Mouse (Mus musculus): Measurements from ENCODE around the gene Fignl2. TPM values are rescaled to one million over a fixed set of nuclear protein-coding genes. Genes with fewer than 3 reads are reported as not detected.

Gene Fignl2
- total RNA-seq, 1 experiment from 2014 or later: 0.12 TPM

DNA sequence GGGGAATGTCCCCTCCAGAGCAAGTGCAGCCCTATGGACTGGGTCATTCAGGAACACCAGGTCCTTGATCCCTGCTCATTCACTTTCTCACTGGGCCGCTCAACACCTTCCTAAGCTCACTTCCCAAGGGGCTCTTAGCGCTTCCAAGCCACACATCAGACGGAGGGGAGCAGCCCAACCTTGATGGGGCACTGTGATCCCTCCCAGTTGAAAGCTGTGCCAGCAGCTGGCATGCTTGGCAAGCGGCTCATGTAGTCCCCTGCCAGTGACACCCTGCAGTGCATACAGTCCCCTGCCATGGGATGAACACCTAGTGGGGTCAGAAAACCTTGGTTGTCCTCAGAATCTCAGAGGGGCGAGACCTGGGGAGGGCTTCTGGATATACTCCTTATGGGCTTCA lies 4.3 kb downstream of the Fignl2 start:
- no peak for ATAC-seq (ENCODE audit: extremely low read depth, insufficient number of reproducible peaks, low FRiP score, poor library complexity, severe bottlenecking)

DNA sequence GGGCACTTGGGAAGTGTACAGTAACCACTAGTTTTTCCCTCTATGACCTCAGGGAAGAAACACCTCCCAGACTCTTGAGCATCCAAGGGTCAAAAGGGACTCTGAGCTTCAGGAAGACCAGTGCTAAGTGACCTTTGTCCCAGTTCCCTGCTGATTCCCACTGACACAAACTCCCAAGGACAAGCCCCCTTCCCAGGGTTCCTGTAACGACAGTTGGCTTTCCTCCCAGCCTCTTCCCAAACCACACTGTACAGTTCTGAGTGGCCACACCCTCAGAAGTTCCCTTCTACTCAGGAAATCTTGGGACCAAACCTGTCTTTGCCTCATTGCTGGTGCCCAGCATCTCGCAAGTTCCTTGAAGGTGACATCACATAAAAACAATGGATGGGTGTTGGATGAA lies 5.6 kb downstream of the Fignl2 start:
- ATAC-seq (ENCODE audit: extremely low read depth, insufficient number of reproducible peaks, low FRiP score, poor library complexity, severe bottlenecking): no peak

DNA sequence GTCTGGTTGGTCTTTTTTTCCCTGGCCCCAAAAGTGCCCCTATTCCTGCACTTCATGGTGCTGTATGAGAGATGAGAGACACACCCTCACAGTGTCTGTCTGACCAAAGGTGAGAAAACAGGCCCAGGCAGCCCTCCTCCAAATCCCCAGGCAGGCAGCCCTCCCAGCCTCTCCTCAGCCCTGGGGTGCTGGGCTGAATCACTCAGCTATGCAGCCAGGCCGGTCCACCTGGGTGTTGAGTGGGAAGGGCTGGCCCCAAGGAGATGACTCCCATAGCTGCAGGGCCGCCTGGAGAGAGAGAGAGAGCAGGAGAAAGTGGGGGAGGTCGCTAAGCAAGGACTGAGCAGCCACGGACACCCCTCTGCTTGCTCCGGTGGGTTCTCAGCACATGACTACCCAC lies 7.6 kb downstream of the Fignl2 start:
- ATAC-seq (ENCODE audit: extremely low read depth, insufficient number of reproducible peaks, low FRiP score, poor library complexity, severe bottlenecking): no peak

DNA sequence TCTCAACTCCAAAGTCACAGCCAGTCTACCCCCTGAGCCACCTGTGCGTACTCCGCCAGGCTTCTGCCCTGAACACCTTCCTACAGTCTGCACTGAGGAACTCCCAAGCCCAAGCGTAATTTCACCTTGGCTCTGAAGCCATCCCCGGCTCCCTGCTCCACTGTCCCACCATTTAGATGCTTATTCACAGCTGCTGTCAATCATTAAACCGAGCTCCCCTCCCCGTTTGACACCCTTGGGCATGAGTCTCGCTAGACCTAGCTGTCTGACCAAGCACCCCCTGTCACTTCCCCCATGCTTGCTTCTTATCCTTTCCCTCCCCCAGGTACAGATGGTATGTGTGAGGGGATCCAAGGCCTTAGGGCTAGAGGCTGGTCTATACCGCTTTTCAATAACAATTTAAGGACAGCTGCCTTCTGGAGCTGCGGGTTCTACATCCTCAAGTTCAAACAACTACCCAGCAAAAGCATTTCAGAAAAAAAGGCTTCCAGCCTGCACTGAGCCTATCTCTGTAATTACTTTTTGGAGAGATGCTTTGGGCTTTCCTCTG lies 8.7 kb downstream of the Fignl2 start:
- no peak for ATAC-seq (ENCODE audit: extremely low read depth, insufficient number of reproducible peaks, low FRiP score, poor library complexity, severe bottlenecking)

DNA sequence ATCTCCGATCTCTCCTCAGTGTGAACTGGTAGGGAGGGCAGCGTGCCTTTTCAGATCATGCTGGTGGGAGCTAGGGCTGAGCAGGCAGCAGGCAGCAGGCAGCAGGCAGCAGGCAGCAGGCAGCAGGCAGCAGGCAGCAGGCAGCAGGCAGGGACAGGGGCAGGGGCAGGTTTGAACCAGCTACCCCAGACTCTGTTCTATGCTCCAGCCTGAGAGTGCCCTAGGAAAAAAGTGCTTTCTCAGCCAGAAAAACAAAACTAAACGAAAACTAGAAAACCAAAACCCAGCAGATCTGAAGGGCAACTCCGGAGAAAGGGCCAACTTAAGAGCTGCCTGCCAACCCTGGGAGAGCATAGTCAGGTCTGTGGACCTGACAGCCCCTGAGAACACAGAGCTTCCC lies 9.7 kb downstream of the Fignl2 start:
- no peak for ATAC-seq (ENCODE audit: extremely low read depth, insufficient number of reproducible peaks, low FRiP score, poor library complexity, severe bottlenecking)

DNA sequence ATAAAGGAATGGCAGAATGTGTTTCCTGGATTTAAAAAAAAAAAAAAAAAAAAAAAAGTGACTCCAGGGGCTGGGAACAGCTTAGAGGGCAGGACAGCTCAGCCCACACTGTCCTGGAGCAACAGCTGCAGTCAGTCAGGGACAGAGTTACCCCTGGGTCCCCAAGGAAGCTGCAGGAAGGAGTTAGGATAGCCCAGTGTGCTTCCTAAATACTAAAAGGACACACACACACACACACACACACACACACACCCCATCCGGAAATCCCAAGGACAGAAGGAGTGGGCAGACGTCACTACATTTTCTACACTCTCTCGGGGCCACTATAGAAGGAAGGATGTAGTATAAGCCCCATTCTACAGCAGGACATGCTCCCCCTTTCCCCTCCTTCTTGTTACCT lies 10.3 kb downstream of the Fignl2 start:
- ATAC-seq (ENCODE audit: extremely low read depth, insufficient number of reproducible peaks, low FRiP score, poor library complexity, severe bottlenecking): no peak

DNA sequence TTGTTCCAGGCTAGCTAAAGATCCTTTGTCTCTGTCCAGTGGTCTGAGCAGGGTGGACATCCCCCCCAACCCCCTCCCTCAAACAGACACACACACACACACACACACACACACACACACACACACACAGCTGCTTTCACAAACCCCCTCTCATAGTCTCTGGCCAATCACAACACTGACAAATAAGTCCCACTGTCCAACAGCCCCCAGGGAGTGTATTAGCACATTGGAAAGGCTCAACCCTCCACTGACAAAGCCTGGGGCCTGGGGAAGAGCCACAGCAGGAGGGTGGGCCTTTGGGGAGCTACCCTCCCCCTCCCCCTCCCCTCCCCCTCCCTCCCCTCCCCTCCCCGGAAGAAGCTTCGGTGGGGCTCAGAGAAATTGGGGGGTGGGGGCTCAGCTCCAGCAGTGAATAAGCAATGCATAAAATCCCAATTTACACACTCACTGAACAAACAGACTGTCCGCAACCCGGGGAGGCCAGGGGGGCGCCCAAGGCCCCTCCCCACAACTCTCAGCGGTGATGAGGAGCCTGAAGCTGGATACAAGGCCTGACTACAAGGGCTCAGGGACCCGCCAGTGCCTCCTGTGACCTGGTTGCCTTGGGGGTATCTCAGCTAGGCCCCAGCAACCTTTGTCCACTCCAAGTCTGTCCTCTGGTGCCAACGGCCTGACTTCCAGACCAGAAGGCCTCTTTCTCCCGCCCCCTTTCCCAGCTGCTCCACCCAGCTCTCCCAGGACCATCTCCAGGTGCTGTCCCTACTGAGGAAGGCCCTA lies 11.3 kb downstream of the Fignl2 start:
- no peak for ATAC-seq (ENCODE audit: extremely low read depth, insufficient number of reproducible peaks, low FRiP score, poor library complexity, severe bottlenecking)

DNA sequence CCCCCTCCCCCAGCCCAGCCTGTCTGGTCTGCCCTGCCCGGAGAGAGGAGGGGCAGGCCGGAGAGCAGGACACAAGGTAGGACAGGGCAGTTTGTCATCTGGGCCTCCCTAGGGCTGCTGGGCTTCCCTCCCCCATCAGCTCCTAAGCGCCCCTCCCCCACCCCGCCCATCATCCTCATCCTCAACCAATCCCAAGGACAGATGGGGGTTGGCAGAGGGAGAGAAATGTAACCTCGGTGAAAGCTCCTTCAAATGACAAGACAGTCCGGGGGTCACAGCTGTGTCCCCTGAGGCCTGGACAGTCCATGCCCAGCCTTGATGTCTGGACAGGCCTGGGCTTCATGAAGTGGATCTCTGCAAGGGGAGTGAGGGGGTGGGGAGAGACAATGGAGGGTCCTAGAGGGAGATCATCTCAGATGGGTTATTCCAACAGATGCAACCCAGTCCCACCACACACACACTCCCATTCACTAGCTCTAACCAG lies 12.0 kb downstream of the Fignl2 start:
- no peak for ATAC-seq (ENCODE audit: extremely low read depth, insufficient number of reproducible peaks, low FRiP score, poor library complexity, severe bottlenecking)

DNA sequence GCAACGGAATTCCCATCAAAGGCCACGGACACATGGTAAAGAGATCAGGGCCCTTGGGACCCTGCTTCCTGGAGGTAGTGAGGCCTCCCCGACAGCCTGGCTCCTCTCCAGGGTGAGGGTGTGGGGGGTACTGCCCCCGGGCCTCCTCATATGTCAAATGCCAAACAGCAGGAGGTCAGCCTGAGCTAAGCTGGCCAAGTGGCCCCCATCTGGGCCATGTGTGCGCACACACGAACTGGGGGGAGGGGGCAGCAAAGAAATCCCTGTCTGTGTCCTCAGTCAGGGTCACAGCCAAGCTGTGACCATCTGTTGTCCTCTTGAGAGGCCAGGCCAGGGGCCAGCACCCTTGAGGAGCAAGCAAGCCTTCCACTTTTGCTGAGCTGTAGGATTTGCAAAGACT lies 13.3 kb downstream of the Fignl2 start:
- no peak for ATAC-seq (ENCODE audit: extremely low read depth, insufficient number of reproducible peaks, low FRiP score, poor library complexity, severe bottlenecking)

DNA sequence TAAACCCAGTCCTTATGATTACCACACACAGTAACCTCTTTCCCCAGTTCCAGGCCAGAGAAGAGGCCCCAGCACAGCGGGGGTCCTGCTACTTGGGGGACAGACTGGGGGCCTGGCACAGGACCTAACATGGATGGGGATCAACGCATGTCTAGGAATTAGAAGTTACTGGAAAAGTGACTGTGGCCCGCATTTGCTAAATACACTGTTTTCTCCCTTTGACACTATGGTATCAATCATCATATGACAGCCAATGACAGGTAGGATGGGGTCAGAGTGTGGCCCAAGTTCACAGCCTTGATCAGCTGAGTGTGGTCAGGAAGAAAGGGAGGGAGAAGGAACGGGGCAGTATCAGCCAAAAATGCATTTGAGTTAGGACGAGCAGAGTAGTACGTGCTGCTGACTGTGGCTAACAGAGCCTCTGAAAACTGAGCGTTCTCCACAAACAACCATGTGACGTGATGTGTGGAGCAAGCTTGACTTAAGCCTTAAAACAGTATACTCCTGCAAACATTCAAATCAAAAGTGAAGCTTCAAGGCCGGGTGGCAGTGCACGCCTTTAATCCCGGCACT lies 18.0 kb downstream of the Fignl2 start:
- ATAC-seq (ENCODE audit: extremely low read depth, insufficient number of reproducible peaks, low FRiP score, poor library complexity, severe bottlenecking): no peak

DNA sequence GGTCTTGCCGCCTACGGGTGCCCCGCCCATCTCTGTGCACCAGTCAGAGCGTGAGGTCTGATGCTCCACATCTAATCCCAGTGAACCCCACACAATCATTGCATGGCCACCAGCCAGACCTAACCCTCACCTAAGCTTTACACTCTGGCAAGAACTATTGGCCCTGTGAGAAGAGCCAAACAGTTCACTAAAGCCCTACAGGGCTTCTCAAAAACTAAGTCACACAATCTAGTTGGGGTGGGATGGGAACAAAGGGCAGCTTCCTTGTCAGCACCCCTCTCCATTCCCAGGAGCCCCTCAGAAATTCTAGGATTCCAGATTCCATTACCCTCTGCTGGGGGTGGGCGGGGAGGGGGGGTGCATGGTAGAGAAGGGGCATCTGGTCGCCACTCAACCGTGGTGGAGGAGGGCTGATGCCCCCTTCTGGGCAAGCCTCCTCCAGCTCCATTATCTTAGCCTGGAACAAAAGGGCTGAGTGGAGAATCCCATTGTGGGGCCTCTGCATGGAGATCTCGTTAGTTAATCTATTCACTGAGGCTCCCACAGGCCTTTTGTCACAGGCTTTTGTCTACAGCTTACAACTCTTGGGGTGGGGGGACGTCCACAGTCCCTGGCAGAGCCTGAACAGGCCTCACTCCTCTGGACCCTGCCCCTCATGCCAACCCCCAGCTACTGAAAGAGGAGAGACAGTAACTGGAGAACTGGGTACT lies 18.6 kb downstream of the Fignl2 start:
- no peak for ATAC-seq (ENCODE audit: extremely low read depth, insufficient number of reproducible peaks, low FRiP score, poor library complexity, severe bottlenecking)

DNA sequence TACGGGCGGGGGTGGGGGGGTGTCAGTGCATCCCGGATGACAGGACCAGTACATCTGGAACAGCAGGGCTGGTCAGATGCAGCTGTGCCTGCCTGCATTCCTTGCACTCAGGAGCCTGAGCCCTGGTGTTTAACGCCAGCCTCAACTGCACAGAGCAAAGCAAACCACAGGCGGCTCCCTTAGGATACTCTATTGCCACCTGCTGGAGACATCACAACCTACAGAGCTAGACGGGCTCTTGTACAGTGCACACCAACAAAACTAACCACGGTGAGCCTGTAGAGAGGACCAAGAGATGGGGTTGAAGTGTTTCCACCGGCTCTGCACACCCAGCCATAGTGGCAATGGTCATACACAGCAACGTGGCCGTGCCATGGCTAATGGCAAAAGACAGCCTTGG lies 22.1 kb downstream of the Fignl2 start:
- ATAC-seq (ENCODE audit: extremely low read depth, insufficient number of reproducible peaks, low FRiP score, poor library complexity, severe bottlenecking): no peak

DNA sequence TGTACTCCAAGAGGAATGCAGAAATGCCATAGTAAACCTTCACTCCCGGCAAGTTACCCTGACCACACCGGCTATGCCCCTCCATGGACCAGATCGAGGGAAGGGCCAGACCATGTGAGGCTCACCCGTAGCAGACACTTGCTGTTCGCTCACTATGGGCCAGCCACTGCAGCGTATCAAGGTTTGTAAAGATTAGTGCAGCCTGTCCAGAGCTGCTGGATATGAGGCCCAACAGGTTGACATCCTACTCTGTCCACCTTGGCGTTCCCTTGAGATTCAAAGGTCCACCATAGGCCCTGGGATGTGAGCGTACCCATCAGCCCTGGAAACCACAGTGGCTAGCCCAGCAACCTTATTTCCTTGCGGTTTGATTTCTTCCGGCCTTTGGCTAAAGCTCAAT lies 23.8 kb downstream of the Fignl2 start:
- ATAC-seq (ENCODE audit: extremely low read depth, insufficient number of reproducible peaks, low FRiP score, poor library complexity, severe bottlenecking): no peak

DNA sequence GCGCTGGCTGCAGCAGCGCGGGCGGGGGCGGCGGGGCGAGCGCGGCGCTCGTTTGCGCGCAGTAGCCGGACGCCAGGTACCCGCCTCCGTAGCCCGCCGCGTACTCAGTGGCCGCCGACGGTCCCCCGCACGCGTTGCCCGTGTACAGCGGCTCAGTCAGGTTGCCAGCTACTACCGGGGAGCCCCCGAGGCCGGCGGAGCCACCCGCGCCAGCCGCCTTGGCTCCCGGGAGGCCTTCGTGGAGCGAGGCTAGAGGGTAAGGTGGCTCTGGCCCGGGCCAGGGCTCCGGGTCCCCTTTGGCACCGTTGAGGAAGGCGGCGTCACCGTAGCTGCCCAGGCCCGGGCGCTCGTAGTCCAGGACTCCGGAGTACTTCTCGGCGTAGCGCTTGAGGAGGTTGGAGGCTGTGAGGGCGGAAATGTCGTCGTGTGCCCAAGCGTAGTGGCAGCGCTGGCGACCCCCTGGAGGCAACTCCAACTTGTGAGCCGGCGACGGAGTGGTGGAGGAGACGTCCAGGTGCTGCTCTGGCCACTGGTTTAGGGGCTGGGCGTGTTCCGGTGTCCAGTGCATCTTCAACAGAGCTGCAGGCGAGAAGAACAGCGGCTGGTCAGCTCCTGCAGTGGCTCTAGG lies 24.4 kb downstream of the Fignl2 start:
- no peak for ATAC-seq (ENCODE audit: extremely low read depth, insufficient number of reproducible peaks, low FRiP score, poor library complexity, severe bottlenecking)

DNA sequence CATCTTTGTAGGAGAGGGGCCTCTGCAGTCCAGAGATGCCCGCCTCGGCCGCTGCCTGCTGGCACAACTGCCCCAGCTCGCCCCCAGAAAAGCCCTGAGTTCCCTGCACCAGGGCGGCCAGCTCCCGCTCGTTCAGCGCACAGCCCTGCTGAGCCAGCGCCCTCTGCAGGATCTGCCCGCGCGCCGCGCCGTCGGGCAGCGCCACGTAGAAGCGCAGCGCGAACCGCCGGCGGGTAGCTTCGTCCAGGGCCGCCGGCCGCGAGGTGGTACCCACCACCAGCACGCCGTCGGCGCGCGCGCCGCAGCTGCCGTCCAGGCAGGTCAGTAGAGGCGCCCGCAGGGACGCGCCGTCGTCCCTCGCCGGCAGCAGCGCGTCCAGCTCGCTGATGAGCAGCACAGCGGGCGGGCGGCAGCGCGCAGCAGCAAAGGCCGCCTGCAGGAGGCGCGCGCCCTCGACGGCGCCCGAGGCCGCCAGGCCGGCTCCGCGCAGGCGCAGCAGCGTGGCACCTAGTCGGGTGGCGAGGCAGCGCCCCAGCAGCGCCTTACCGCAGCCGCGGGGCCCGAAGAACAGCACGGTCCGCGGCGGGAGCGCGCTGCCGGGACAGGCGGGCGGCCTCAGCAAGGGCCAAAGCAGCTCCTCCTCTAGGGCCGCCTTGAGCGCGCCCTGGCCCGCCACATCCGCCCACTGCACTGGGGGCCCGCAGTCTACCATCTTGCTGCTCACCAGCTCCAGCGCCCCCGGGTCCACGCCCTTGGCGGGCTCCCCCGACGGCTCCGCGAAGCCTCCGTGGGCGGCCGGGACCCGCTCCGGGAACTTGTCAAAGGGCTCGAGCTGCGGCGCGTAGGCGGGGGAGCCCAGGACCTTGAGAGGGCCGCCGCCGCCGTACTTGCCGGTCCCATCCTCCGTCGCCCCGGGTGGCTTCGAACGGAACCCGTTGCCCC lies 25.5 kb downstream of the Fignl2 start:
- ATAC-seq (ENCODE audit: extremely low read depth, insufficient number of reproducible peaks, low FRiP score, poor library complexity, severe bottlenecking): no peak

DNA sequence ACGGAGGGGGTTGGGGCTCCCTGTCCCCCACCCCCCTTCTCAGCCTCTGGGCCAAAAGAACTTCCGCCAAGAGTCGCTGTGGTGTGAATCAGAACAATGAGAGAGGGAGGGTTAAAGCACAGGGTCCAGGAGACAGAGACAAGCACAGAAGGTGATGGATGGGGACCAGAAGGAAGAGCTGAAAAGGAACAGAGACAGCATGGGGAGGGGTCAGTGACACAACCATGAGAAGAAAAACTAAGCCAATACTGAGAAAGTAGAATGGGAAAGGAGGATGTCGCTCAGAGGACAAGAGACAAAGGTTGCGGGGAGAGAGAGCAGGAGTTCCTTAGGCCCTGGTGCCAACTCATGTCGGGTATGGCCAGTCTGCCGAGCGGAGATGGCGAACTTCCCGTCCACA lies 26.5 kb downstream of the Fignl2 start:
- ATAC-seq (ENCODE audit: extremely low read depth, insufficient number of reproducible peaks, low FRiP score, poor library complexity, severe bottlenecking): no peak

DNA sequence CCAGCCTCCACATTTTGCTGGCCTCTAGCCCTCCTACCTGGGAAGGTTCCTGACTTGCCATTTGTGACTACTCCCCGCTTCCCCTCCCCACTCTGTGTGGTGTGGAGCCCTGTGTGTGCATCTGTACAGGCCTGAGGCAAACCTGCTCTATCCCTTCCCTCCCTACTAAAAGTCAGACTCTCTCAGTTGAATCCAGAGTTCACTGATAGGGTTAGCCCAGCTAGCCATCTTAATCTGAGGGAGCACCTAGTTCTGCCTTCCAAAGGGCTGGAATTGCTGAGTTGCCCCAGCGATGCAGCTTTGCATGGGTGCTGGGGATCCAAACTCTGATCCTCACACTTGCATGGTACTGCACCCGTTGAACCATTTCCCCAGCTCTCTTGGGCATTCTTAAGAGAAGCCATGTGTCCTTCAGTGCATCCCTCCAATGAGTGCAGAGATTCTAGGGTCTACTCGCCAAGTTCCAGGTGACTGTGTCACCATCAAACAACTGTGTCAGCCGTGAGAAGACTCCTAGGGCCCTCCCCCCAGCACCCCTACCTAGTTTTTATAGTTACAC lies 29.9 kb downstream of the Fignl2 start:
- ATAC-seq (ENCODE audit: extremely low read depth, insufficient number of reproducible peaks, low FRiP score, poor library complexity, severe bottlenecking): no peak

DNA sequence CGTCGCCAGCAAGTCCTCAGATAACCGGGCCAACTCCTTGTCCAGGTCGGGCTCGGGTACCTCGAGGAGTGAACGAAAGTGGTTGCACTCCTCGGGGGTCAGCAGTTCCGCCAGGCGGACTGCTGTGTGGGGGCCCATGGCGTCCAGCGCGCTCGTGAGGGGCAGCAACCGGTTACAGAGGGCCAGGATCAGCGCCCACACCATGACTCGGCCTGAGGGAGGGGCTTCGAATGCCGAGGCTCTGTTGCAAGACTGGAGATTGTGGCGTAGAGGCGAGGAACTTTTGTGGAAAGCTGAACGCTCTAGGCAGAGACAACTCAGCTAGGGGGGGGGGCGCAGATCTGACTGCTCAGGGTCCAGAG lies 31.2 kb downstream of the Fignl2 start, which contains the start of gene Gm47841:
TSS of gene Gm47841 (minus strand) at position 204 of the 362 bp plus-strand sequence.
- no peak for ATAC-seq (ENCODE audit: extremely low read depth, insufficient number of reproducible peaks, low FRiP score, poor library complexity, severe bottlenecking)
